Mouse (Mus musculus) hindbrain, embryonic 15.5 days (tissue): ENCODE measurements at regions not wholly inside any gene's neighbourhood (a gene's known extent, or its start where the extent isn't known, plus 50 kb on each side); places are given as distances from the start of the nearest gene placed in this dataset.

Experiments
- ATAC-seq: fragments of 200-750 bp; cut with Nextera tagmentation; 2 replicates; pipeline ENCODE4 v1.8.0; 2017; ENCODE audit warnings: low read depth, moderate number of reproducible peaks, moderate TSS enrichment; ENCODE audit not compliant: low FRiP score
- H3K27ac ChIP-seq: fragments of 300-500 bp; sonication (generic); replicated peaks from 2 replicates; pipeline ENCODE4 v1.5.1; 2015; ENCODE audit warnings: mild to moderate bottlenecking, inconsistent platforms
- H3K27me3 ChIP-seq: fragments of 300-500 bp; sonication (generic); 2 replicates; pipeline ENCODE4 v1.6.1; 2015; ENCODE audit warnings: control low read depth, inconsistent platforms
- H3K36me3 ChIP-seq: fragments of 300-500 bp; sonication (generic); 2 replicates; pipeline ENCODE4 v1.6.1; 2015; ENCODE audit warnings: control low read depth, inconsistent platforms
- H3K4me1 ChIP-seq: fragments of 300-500 bp; sonication (generic); replicated peaks from 2 replicates; pipeline ENCODE4 v1.6.1; 2015; ENCODE audit warnings: control low read depth, inconsistent platforms
- H3K4me2 ChIP-seq: fragments of 300-500 bp; sonication (generic); 2 replicates; pipeline ENCODE4 v1.6.1; 2015; ENCODE audit warnings: moderate library complexity, mild to moderate bottlenecking, inconsistent platforms
- H3K4me3 ChIP-seq: fragments of 300-500 bp; sonication (generic); 2 replicates; pipeline ENCODE4 v1.5.1; 2015; ENCODE audit warnings: mild to moderate bottlenecking, inconsistent platforms
- H3K9ac ChIP-seq: fragments of 300-500 bp; sonication (generic); 2 replicates; pipeline ENCODE4 v1.6.1; 2015; ENCODE audit warnings: inconsistent platforms
- H3K9me3 ChIP-seq: fragments of 300-500 bp; sonication (generic); 2 replicates; pipeline ENCODE4 v1.6.1; 2016; ENCODE audit warnings: control low read depth, inconsistent platforms
- WGBS: fragments of 180-500 bp; shearing (Covaris S2); methylation state at CpG from one replicate; pipeline ENCODE4 v1.1.7; 2015; 5-methylcytosine and 5-hydroxymethylcytosine counted together

DNA sequence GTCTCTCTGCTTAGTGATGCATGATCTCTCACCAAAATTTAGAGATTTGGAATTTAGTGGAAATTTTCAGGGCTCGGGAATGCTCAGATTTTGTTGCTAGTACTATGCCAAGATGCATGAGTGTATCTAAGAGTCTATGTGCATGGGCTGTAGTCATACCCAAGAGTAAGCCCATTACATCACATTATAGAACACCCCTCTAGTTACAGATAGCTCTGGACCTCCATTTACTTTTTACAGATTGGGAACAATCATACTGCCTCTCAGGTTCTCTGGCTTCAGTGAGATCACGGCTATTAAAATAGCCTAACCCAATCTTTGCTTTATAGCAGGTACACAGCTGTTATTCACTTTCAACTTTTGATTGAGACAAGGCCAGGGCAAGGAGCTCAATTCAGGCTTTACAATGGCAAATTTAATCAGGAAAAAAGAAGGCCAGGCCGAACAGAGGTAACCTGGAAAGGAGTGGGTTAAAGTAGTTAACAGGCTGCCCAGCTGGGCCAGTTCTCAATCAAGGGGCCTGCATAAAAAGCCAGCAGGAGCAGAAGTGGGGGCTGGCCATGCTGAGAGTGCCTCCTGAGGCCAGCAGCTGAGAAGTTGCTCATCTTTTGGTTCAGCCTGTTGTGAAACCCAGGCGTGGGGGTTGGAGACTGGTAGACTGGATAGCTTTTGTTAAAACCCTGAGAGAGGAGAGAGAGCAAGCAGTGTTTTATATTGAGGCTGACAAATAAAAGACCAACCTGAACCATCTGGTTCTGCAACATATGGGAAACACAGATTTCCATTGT lies 509.2 kb upstream of the Pou3f2 start:
- Histone ChIP-seq H3K9me3 (no peaks in the 10 kb centered on the region), H3K27ac (no peak overlapping the region), H3K27me3 (no peaks in the 10 kb centered on the region), H3K4me3 (no peak overlapping the region), H3K9ac (no peak overlapping the region), H3K4me2 (no peak overlapping the region), H3K4me1 (no peaks in the 10 kb centered on the region), H3K36me3 (no peaks in the 10 kb centered on the region)
- no peak for ATAC-seq
- 30% methylated on average over 4 of the region's 4 CpGs for WGBS

DNA sequence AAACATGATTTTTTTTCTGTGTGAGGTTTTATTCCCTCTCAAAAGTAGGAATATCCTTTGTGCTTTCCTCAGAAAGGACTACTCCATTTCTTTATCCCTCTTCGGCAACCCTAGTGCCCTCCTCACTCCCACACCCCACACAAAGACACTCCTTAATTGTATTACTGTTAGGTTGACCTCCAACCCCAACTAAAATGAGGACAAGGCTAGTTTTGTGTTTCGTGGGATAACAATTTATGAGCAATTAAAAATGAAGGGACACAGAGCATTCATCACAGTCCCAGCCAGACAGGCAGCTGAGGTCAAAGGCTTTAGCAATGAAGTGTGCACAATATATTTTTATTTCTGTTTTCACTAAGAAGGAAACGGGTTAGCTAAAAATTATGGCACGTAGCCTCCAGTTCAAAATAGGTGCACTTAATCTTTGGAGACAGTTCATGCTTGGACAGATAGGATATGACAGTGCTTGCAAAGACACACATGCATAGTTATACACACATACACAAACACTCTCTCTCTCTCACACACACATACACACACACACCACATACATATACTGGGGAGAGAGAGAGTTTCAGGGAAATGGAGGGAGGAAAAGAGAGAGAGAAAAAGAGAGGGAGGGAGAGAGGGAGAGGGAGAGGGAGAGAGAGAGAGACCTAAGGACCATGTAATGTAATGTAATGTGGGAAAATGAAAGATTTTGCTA lies 498.8 kb upstream of the Pou3f2 start:
- Histone ChIP-seq H3K4me3 (no peak overlapping the region), H3K9me3 (no peaks in the 10 kb centered on the region), H3K36me3 (no peaks in the 10 kb centered on the region), H3K4me2 (no peak overlapping the region), H3K4me1 (no peaks in the 10 kb centered on the region), H3K27ac (no peak overlapping the region), H3K9ac (no peak overlapping the region), H3K27me3 (no peaks in the 10 kb centered on the region)
- WGBS: 30% methylated on average over 4 of the region's 4 CpGs
- ATAC-seq: no peak

DNA sequence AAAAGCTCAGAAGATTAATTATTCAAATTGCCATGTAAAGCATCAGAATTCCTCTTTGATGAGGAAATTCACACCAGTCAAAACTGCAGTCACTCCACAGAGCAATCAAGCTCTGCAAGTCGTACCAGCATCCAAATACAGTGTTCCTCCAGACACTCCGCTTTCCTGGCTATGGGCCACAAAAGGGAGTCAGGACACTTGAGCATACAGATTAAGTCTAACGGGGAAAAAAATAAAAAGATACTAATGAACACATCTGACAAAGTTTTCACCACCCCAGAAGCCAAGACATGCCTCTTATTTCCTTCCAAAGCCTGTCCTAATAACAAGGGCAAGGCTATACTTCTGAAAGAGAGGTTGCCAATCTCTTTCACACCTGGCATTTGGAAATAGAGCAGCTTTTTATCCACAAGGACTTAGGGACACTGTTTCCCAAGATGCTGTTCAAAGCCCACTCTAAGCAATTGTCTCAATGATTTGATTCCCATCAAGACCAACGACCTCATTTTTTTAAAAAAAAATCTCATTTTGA lies 485.5 kb upstream of the Pou3f2 start:
- ATAC-seq: no peak

DNA sequence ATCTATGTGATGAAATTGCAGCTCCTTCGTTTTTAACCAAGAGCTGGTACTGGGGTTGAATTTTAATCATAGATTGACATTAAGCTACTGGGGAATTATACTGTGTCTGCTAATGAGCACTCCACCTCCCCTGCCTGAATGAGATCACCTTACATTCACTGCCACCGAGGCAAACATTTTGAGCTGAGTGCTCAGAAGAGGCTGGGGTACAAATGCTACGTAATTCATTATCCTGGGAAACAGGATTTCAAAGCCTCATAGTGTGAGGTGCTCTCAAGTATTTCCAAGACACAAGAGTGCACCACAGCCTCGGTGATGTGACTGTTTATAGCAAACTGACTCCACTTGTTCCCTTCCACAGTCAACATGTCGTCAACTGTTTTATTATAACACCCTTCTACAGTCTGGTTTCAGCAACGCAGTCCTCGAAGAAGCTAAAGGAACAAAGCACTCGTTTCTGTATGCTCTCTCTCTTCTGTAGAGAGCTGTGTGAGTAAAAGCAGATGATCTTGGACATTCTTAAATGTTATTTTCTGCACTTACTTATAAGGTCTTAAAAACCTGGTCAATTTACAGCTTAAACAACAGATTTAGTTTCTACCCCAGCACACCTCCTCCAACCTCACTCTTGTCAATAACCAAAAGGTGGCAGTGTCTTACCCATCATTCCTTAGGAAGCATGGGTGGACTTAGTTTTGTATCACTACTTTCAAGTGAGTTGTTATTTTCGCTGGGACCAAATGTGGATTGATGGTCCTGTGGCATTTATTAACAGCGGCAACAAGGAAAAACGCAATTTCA lies 484.8 kb upstream of the Pou3f2 start:
- Histone ChIP-seq H3K4me3 (no peak overlapping the region), H3K36me3 (no peaks in the 10 kb centered on the region), H3K27me3 (no peaks in the 10 kb centered on the region), H3K9me3 (no peaks in the 10 kb centered on the region), H3K27ac (no peak overlapping the region), H3K4me1 (peaks cover 13% of the 10 kb centered on the region; the same call in 1 of the 2 replicates), H3K9ac (no peak overlapping the region), H3K4me2 (no peak overlapping the region)
- ATAC-seq: 0 out of 2 replicates have a peak, but pooled peaks have one; percentile 48
- 58% methylated on average over 11 of the region's 11 CpGs for WGBS

More for the DNA sequence above, 485.5 kb upstream of the Pou3f2 start:
- Histone ChIP-seq H3K27me3 (no peaks in the 10 kb centered on the region), H3K36me3 (no peaks in the 10 kb centered on the region), H3K9me3 (no peaks in the 10 kb centered on the region), H3K9ac (no peak overlapping the region), H3K27ac (no peak overlapping the region), H3K4me2 (no peak overlapping the region), H3K4me3 (no peak overlapping the region), H3K4me1 (peaks cover 13% of the 10 kb centered on the region; the same call in 1 of the 2 replicates)
- WGBS: 57% methylated on average over 4 of the region's 4 CpGs

DNA sequence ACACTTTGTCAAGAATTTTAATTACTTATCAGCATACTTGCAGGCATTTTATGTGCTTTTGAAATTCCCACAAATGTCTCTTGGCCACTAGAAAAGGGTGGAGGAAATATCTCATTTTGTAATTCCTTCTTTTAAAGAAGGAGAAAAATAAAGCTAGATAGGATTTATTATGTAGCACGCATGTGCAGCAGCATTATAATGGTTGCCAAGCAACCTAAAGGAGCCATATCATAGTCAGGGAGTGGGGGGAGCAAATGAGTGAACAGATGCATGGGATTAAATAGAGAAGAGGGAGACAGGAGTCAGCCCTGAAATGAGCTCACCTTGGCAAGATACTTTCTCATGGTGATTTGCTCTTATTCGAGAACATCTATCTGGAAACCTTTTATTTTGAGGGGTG lies 483.0 kb upstream of the Pou3f2 start:
- WGBS: 21% methylated on average over 2 of the region's 2 CpGs
- no peak overlapping the region for H3K27ac ChIP-seq
- no peak overlapping the region for H3K4me2 ChIP-seq
- no peak overlapping the region for H3K9ac ChIP-seq
- peak; percentile 87 for ATAC-seq
- H3K4me1 ChIP-seq: peaks cover 13% of the 10 kb centered on the region; the same call in 1 of the 2 replicates
- H3K9me3 ChIP-seq: no peaks in the 10 kb centered on the region
- H3K27me3 ChIP-seq: no peaks in the 10 kb centered on the region
- H3K36me3 ChIP-seq: no peaks in the 10 kb centered on the region
- no peak overlapping the region for H3K4me3 ChIP-seq

DNA sequence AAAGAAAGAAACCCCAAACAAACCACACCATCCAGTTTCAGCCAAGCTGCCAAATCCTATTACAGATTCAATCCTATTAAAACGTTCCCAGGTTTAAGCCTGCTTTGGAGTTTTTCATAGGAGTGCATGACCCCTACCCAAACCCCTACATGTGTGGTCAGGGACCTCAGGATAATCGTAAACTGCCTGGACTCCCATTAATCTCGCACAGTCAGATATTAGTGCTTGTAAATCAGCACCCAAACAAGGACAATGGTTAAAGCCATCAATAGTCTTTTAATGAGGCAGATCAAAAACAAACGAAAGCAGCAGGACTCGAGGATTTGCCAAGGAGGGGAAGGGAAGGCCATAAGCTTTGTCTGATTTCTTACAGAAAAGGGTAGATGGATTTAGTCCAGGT lies 482.3 kb upstream of the Pou3f2 start:
- H3K4me1 ChIP-seq: peaks cover 13% of the 10 kb centered on the region; the same call in 1 of the 2 replicates
- no peak overlapping the region for H3K4me3 ChIP-seq
- no peaks in the 10 kb centered on the region for H3K36me3 ChIP-seq
- no peaks in the 10 kb centered on the region for H3K27me3 ChIP-seq
- H3K4me2 ChIP-seq: no peak overlapping the region
- 4% methylated on average over 5 of the region's 5 CpGs for WGBS
- H3K27ac ChIP-seq: no peak overlapping the region
- no peaks in the 10 kb centered on the region for H3K9me3 ChIP-seq
- ATAC-seq: no peak
- H3K9ac ChIP-seq: no peak overlapping the region

DNA sequence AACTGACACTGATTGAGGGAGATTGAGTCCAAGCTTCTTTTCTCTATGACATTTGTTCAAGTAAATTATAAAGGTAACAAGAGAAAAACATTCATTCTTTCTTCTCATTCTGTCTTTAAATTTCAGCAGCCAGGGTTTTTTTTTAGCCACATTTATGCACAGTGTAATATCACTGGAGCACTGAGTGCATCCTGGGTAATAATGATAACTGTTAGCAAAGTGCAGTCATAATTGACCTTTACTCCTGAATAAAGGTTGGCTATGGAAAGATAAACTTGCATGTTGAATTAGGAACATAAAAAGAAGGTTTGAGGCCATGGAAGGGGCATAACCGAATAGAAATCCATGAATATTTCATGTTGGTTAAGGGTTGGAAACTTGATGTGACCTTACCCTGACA lies 461.3 kb upstream of the Pou3f2 start:
- ATAC-seq: no peak
- H3K27ac ChIP-seq: no peak overlapping the region
- no peaks in the 10 kb centered on the region for H3K36me3 ChIP-seq
- H3K4me2 ChIP-seq: no peak overlapping the region
- peaks cover 13% of the 10 kb centered on the region for H3K4me1 ChIP-seq
- WGBS: 47% methylated on average over 1 of the region's 1 CpGs
- H3K9ac ChIP-seq: no peak overlapping the region
- no peaks in the 10 kb centered on the region for H3K9me3 ChIP-seq
- no peak overlapping the region for H3K4me3 ChIP-seq
- H3K27me3 ChIP-seq: no peaks in the 10 kb centered on the region

DNA sequence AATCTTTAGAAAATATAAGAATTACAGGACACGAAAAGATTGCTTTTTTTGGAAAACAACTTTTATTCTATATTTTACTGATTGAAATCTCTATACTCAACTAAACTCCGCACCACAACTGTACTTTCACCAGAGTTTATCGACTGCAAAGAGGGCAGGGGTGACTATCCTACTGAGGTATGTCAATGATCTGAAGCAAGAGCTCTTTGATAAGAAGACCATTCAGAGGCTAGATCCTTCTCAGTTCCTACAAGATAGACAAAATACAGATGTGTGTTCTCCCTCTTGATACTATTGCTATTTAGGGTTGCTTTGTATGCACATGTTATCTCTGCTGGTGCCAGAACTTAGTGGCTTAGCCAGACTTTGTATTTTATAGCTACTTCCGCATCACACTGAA lies 460.7 kb upstream of the Pou3f2 start:
- Histone ChIP-seq H3K4me3 (no peak overlapping the region), H3K27ac (no peak overlapping the region), H3K4me2 (no peak overlapping the region), H3K9me3 (no peaks in the 10 kb centered on the region), H3K36me3 (no peaks in the 10 kb centered on the region), H3K27me3 (no peaks in the 10 kb centered on the region), H3K9ac (no peak overlapping the region), H3K4me1 (peaks cover 13% of the 10 kb centered on the region)
- ATAC-seq: no peak
- 91% methylated on average over 4 of the region's 4 CpGs for WGBS

DNA sequence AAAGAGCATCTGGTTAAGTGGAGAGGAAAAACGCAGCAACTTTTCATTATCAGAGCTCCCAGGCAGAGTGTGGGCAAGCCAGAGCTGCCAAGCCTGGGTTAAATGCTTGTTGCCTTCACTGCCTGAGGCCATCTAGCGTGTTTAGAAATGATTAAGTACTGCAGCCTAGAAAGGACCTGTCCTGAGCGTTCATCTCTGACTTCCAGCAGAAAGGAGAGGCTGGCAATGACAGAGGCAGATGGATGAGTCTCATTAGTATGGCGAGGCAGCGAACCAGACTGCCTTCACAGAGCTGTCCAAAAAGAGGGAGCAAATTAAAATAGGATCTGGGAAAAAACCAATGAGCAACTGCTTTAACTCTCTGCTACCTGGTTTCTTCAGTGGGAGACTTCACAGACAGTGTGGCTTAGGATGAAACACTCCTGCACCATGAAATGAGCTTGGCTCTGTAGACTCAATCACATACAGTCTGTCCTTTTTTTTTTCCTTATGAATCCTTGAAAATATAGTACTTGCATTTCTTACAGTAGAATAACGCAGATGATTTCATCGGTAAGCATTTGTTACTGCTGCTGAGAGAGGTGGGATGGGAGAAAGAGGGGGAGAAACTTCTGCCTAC lies 458.7 kb upstream of the Pou3f2 start:
- Histone ChIP-seq H3K27me3 (no peaks in the 10 kb centered on the region), H3K36me3 (no peaks in the 10 kb centered on the region), H3K9me3 (no peaks in the 10 kb centered on the region), H3K4me1 (peaks cover 13% of the 10 kb centered on the region), H3K4me3 (no peak overlapping the region), H3K4me2 (peak overlapping the region; percentile 29; the same call in 1 of the 2 replicates), H3K27ac (no peak overlapping the region; the same call in 1 of the 2 replicates), H3K9ac (no peak overlapping the region)
- WGBS: 21% methylated on average over 7 of the region's 7 CpGs
- peak; percentile 94 for ATAC-seq

DNA sequence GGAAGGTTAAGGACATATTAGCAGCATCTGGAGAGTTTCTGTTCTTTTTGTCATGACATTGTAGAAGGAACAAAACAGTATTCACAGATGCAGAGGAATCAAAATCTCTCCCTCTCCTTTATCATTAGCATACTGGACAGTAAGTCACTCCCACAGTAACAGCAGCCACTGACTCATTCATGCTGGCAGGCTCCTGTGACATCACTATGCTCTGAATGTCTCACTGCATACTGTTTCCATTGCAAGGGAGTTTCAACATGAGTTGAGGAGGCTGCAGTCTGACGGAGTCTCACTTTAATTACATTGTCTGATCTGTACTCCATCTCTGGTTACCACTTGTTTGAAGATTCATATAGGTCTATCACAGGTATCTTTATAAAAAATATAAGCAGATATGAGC lies 450.1 kb upstream of the Pou3f2 start:
- Histone ChIP-seq H3K9ac (no peak overlapping the region), H3K4me3 (no peak overlapping the region), H3K9me3 (no peaks in the 10 kb centered on the region), H3K27me3 (no peaks in the 10 kb centered on the region), H3K4me1 (no peaks in the 10 kb centered on the region), H3K27ac (no peak overlapping the region), H3K36me3 (no peaks in the 10 kb centered on the region), H3K4me2 (no peak overlapping the region)
- WGBS: 74% methylated on average over 1 of the region's 1 CpGs
- no peak for ATAC-seq

DNA sequence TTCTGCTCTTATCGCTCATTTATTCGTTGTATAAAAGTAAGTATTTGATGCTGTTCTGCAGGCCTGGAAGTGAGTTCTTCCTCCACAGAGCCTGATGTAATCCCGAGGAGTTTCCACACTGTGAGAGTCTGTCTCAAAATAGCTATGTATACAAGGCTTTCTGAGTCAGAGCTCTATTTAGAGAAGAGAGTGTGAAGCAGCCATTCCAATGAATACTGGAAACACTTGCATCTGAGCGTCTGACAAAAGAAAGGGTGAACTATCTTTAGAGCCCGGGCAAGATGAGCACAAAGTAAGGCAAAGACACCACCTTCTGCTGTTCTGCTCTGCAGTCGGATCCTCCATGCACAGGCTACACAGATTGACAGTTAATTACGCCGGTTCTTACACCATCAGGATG lies 436.0 kb upstream of the Pou3f2 start:
- 89% methylated on average over 8 of the region's 8 CpGs for WGBS
- Histone ChIP-seq H3K9me3 (no peaks in the 10 kb centered on the region), H3K4me1 (no peaks in the 10 kb centered on the region), H3K9ac (no peak overlapping the region), H3K27ac (no peak overlapping the region), H3K27me3 (no peaks in the 10 kb centered on the region), H3K36me3 (no peaks in the 10 kb centered on the region), H3K4me3 (no peak overlapping the region), H3K4me2 (no peak overlapping the region)
- ATAC-seq: no peak
